Mouse (Mus musculus) MEL (cell line): ENCODE results near the gene Prox2.

Experiments
- CTCF ChIP-seq, 3 experiments: IDR thresholded peaks in 2 of 3; conservative IDR thresholded peaks in 1 of 3; 2 replicates each; pipeline ENCODE4 v1.5.1; 2011 to 2012; ENCODE audit warnings: low read length in 3 of 3, low read depth in 2 of 3, mild to moderate bottlenecking in 2 of 3, improper control_type of control experiment in 1 of 3, inconsistent platforms in 1 of 3, mixed read lengths in 1 of 3, moderate library complexity in 1 of 3; ENCODE audit not compliant: control insufficient read depth in 1 of 3, insufficient read depth in 1 of 3, poor library complexity in 1 of 3, severe bottlenecking in 1 of 3
- EP300 ChIP-seq, 2 experiments: IDR thresholded peaks; 2 replicates each; pipeline ENCODE4 v1.6.1; 2011; ENCODE audit warnings: improper control_type of control experiment in 2 of 2, low read length in 2 of 2, low read depth in 1 of 2, mild to moderate bottlenecking in 1 of 2
- ETS1 ChIP-seq: IDR thresholded peaks from 2 replicates; pipeline ENCODE4 v1.6.1; 2012; ENCODE audit warnings: low read depth, mild to moderate bottlenecking, inconsistent platforms, low read length, improper control_type of control experiment, moderate library complexity
- GABPA ChIP-seq: IDR thresholded peaks from 2 replicates; pipeline ENCODE4 v1.6.1; 2012; ENCODE audit warnings: low read depth, mild to moderate bottlenecking, inconsistent platforms, low read length, improper control_type of control experiment, moderate library complexity
- GATA1 ChIP-seq: IDR thresholded peaks from 2 replicates; pipeline ENCODE4 v1.6.1; 2011; ENCODE audit warnings: low read depth, low read length, improper control_type of control experiment
- MAZ ChIP-seq: IDR thresholded peaks from 2 replicates; pipeline ENCODE4 v1.6.1; 2012; ENCODE audit warnings: low read depth, mild to moderate bottlenecking, inconsistent platforms, low read length, improper control_type of control experiment
- MYB ChIP-seq: IDR thresholded peaks from 2 replicates; pipeline ENCODE4 v1.6.1; 2011; ENCODE audit warnings: mild to moderate bottlenecking, low read depth, low read length, improper control_type of control experiment
- NRF1 ChIP-seq: IDR thresholded peaks from 2 replicates; pipeline ENCODE4 v1.6.1; 2014; ENCODE audit warnings: low read depth, mild to moderate bottlenecking, inconsistent platforms, low read length, improper control_type of control experiment, moderate library complexity; ENCODE audit not compliant: poor library complexity, insufficient read depth, severe bottlenecking
- POLR2A ChIP-seq, 2 experiments: IDR thresholded peaks; 2 replicates each; pipeline ENCODE4 v1.6.1; 2011 to 2012; ENCODE audit warnings: low read length in 2 of 2, mild to moderate bottlenecking in 2 of 2, control low read depth in 1 of 2, improper control_type of control experiment in 1 of 2, low read depth in 1 of 2, moderate library complexity in 1 of 2; ENCODE audit not compliant: control insufficient read depth in 1 of 2, insufficient read depth in 1 of 2, poor library complexity in 1 of 2
- POLR2AphosphoS2 ChIP-seq: IDR thresholded peaks from 2 replicates; pipeline ENCODE4 v1.6.1; 2011; ENCODE audit warnings: low read length, improper control_type of control experiment
- SIN3A ChIP-seq: IDR thresholded peaks from 2 replicates; pipeline ENCODE4 v1.6.1; 2012; ENCODE audit warnings: low read length, improper control_type of control experiment, inconsistent platforms
- USF1 ChIP-seq: IDR thresholded peaks from 2 replicates; pipeline ENCODE4 v1.6.1; 2014; ENCODE audit warnings: low read depth, mild to moderate bottlenecking, inconsistent platforms, low read length, improper control_type of control experiment, moderate library complexity
- ZC3H11A ChIP-seq: IDR thresholded peaks from 2 replicates; pipeline ENCODE4 v1.6.1; 2012; ENCODE audit warnings: low read depth, mild to moderate bottlenecking, inconsistent platforms, low read length, improper control_type of control experiment
- ZMIZ1 ChIP-seq: IDR thresholded peaks from 2 replicates; pipeline ENCODE4 v1.6.1; 2012; ENCODE audit warnings: low read depth, mild to moderate bottlenecking, inconsistent platforms, low read length, improper control_type of control experiment, moderate library complexity

DNA sequence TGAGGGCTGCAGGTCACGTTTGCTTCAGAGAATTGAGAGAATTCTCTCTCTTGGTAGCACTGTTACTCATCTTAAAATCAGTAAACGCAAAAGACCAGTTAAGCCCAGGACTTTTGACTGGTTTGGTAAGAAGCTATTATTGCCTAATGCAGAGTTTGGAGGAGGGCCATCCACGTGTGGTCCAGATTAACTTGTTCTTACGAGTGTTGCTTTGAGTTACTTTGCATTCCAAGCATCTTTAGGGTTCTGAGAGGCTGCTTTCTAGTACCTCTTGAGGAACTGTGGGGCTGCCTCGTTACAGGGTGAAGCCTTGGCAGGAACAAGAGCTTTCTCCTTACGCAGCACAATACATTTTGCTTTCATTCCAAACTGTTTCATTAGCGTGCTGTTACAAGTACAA, 5.1 kb upstream of the Prox2 start:
- no peak for TF ChIP-seq ZC3H11A
- no peak for TF ChIP-seq CTCF (IDR thresholded peaks at IDR 0.05 in 2 of 3, conservative IDR thresholded peaks at IDR 0.05 in 1 of 3; ENCODE audit: control insufficient read depth in 1 of 3, insufficient read depth in 1 of 3, low read depth in 2 of 3, low read length in 3 of 3, poor library complexity in 1 of 3, severe bottlenecking in 1 of 3)
- TF ChIP-seq POLR2A (IDR thresholded peaks at IDR 0.05; ENCODE audit: control insufficient read depth in 1 of 2, insufficient read depth in 1 of 2, low read depth in 1 of 2, low read length in 2 of 2, poor library complexity in 1 of 2), result no peak
- TF ChIP-seq MAZ, result no peak
- no peak for TF ChIP-seq SIN3A
- TF ChIP-seq GATA1, result no peak
- no peak for TF ChIP-seq NRF1
- TF ChIP-seq EP300 (IDR thresholded peaks at IDR 0.05; ENCODE audit: low read depth in 1 of 2, low read length in 2 of 2), result no peak
- TF ChIP-seq USF1, result no peak
- no peak for TF ChIP-seq ZMIZ1
- TF ChIP-seq POLR2AphosphoS2, result no peak
- no peak for TF ChIP-seq ETS1
- no peak for TF ChIP-seq MYB
- no peak for TF ChIP-seq GABPA
